Mouse (Mus musculus) cerebellum, adult 11 months (tissue): ENCODE data around the gene Gm4301.
"Not testable (repeated sequence)": the region's sequence is repeated elsewhere in the genome, so short reads cannot be mapped to it uniquely, and the experiment has no call there.

ENCODE experiments used
- DNase-seq: peaks from one replicate; pipeline ENCODE4 v3.0.0; 2022

Gm4301 gene

GRCm38 (mm10) chr10:100335376-100335775, at the start of gene Gm4301:
Gm4301 (plus strand) TSS chr10:100335676.
- DNase-seq = not testable (repeated sequence)

GRCm38 (mm10) chr10:100296105-100296504, 39.4 kb upstream of the Gm4301 start:
- no peak for DNase-seq

- DNase-seq = not testable (repeated sequence)
These were observed 35.4 kb upstream of the Gm4301 start for GRCm38 (mm10) chr10:100300106-100300505.

- DNase-seq = not testable (repeated sequence)
These were observed 5.1 kb downstream of the Gm4301 start, which contains the start of gene Gm4302 for GRCm38 (mm10) chr10:100340536-100340935. Gm4302 (plus strand) TSS chr10:100340836.

- DNase-seq = not testable (repeated sequence)
These were observed 10.2 kb downstream of the Gm4301 start, which contains the start of gene Gm4303 for GRCm38 (mm10) chr10:100345672-100346071. Gm4303 (plus strand) TSS chr10:100345972.

GRCm38 (mm10) chr10:100350793-100351192, 15.3 kb downstream of the Gm4301 start, which contains the start of gene Gm4305:
Gm4305 (plus strand) TSS chr10:100351093.
- DNase-seq = not testable (repeated sequence)

GRCm38 (mm10) chr10:100356841-100357240, 21.4 kb downstream of the Gm4301 start:
- not testable (repeated sequence) for DNase-seq

GRCm38 (mm10) chr10:100361038-100361437, 25.6 kb downstream of the Gm4301 start, which contains the start of gene Gm4307:
Gm4307 (plus strand) TSS chr10:100361338.
- DNase-seq = not testable (repeated sequence)

- DNase-seq = not testable (repeated sequence)
These were observed 47.0 kb downstream of the Gm4301 start, which contains the start of gene Gm4312 for GRCm38 (mm10) chr10:100382460-100382859. Gm4312 (minus strand) TSS chr10:100382560.
